Mouse (Mus musculus): ENCODE measurements around the gene Trit1. TPM values are rescaled to one million over a fixed set of nuclear protein-coding genes. Genes with fewer than 3 reads are reported as not detected.

The Trit1 gene
- polyA plus RNA-seq, 2 experiments = 15.0 to 20.1 TPM

DNA sequence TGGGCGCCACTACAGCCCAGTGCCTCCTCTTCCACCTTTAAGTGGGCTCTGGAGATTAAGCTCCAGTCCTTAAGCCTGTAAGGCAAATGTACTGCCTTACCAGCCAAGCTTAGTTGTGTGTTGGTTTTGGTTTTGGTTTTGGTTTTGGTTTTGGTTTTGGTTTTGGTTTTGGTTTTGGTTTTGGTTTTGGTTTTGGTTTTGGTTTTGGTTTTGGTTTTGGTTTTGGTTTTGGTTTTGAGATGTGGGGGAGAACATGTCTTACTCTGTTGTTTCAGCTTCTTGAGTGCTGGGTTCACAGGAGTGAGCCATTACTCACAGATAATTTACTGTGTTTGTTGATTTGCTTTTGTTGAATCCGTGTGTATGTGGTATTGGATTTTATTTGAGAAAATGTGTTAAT is 68.9 kb downstream of the Trit1 start:
- no peak for TF ChIP-seq POLR2A (IDR thresholded peaks at IDR 0.05; ENCODE audit: borderline replicate concordance, extremely low read depth, insufficient read depth, insufficient read length)
- Histone ChIP-seq H3K27me3 (ENCODE audit: control insufficient read depth, insufficient read depth, low read length) (no peaks in the 10 kb centered on the region), H3K9me3 (ENCODE audit: control insufficient read depth, low read length) (no peaks in the 10 kb centered on the region), H3K36me3 (ENCODE audit: control insufficient read depth, insufficient read depth, low read length) (no peaks in the 10 kb centered on the region), H3K4me2 (replicated peaks; ENCODE audit: low read depth, low read length, severe bottlenecking) (no peak overlapping the region), H3K4me3 (replicated peaks; ENCODE audit: low read length) (no peak overlapping the region), H3K4me1 (ENCODE audit: control insufficient read depth, insufficient read depth, low read length) (no peaks in the 10 kb centered on the region), H3K27ac (replicated peaks; ENCODE audit: low read depth, low read length) (no peak overlapping the region), H3K9ac (ENCODE audit: low read depth, low read length, severe bottlenecking) (no peak overlapping the region)
- ATAC-seq (ENCODE audit: low FRiP score, low read depth) (no peak), DNase-seq (ENCODE audit: low spot score) (no peak)
- 73% methylated on average over 2 of the region's 2 CpGs for WGBS

DNA sequence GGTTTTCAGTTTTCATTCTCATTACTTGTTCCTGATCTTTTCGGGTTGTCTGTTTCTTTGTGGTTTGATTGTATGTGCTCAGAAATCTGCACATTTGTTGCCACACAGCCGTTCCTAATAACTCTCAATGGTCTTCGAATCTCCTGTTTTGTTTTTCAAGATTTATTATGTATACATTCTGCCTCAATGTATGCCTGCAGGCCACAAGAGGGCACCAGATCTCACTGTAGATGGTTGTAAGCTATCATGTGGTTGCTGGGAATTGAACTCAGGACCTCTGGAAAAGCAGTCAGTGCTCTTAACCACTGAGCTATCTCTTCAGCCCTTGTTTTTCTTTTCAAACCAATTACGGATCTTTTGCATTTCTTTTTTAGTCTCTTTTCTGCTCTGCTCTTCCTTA is 70.0 kb downstream of the Trit1 start:
- Histone ChIP-seq H3K27me3 (ENCODE audit: control insufficient read depth, insufficient read depth, low read length) (no peaks in the 10 kb centered on the region), H3K27ac (replicated peaks; ENCODE audit: low read depth, low read length) (no peak overlapping the region), H3K9ac (ENCODE audit: low read depth, low read length, severe bottlenecking) (no peak overlapping the region), H3K4me1 (ENCODE audit: control insufficient read depth, insufficient read depth, low read length) (no peaks in the 10 kb centered on the region), H3K4me2 (replicated peaks; ENCODE audit: low read depth, low read length, severe bottlenecking) (no peak overlapping the region), H3K36me3 (ENCODE audit: control insufficient read depth, insufficient read depth, low read length) (no peaks in the 10 kb centered on the region), H3K4me3 (replicated peaks; ENCODE audit: low read length) (no peak overlapping the region), H3K9me3 (ENCODE audit: control insufficient read depth, low read length) (no peaks in the 10 kb centered on the region)
- ATAC-seq (ENCODE audit: low FRiP score, low read depth) = no peak
- 89% methylated on average over 4 of the region's 4 CpGs for WGBS
- no peak for DNase-seq (ENCODE audit: low spot score)
- TF ChIP-seq POLR2A (IDR thresholded peaks at IDR 0.05; ENCODE audit: borderline replicate concordance, extremely low read depth, insufficient read depth, insufficient read length) = no peak

- Histone ChIP-seq H3K27me3 (ENCODE audit: control insufficient read depth, insufficient read depth, low read length) (no peaks in the 10 kb centered on the region), H3K9ac (ENCODE audit: low read depth, low read length, severe bottlenecking) (no peak overlapping the region), H3K36me3 (ENCODE audit: control insufficient read depth, insufficient read depth, low read length) (no peaks in the 10 kb centered on the region), H3K4me2 (replicated peaks; ENCODE audit: low read depth, low read length, severe bottlenecking) (no peak overlapping the region), H3K4me1 (ENCODE audit: control insufficient read depth, insufficient read depth, low read length) (no peaks in the 10 kb centered on the region), H3K9me3 (ENCODE audit: control insufficient read depth, low read length) (no peaks in the 10 kb centered on the region), H3K4me3 (replicated peaks; ENCODE audit: low read length) (no peak overlapping the region), H3K27ac (replicated peaks; ENCODE audit: low read depth, low read length) (no peak overlapping the region)
- DNase-seq (ENCODE audit: low spot score) (no peak), ATAC-seq (ENCODE audit: low FRiP score, low read depth) (peak; percentile 12; the same call in 1 of the 2 replicates)
- no peak for TF ChIP-seq POLR2A (IDR thresholded peaks at IDR 0.05; ENCODE audit: borderline replicate concordance, extremely low read depth, insufficient read depth, insufficient read length)
- WGBS = 67% methylated on average over 5 of the region's 5 CpGs
Observed at GRCm38 (mm10) chr4:123092621-123093020, 76.2 kb downstream of the Trit1 start.

DNA sequence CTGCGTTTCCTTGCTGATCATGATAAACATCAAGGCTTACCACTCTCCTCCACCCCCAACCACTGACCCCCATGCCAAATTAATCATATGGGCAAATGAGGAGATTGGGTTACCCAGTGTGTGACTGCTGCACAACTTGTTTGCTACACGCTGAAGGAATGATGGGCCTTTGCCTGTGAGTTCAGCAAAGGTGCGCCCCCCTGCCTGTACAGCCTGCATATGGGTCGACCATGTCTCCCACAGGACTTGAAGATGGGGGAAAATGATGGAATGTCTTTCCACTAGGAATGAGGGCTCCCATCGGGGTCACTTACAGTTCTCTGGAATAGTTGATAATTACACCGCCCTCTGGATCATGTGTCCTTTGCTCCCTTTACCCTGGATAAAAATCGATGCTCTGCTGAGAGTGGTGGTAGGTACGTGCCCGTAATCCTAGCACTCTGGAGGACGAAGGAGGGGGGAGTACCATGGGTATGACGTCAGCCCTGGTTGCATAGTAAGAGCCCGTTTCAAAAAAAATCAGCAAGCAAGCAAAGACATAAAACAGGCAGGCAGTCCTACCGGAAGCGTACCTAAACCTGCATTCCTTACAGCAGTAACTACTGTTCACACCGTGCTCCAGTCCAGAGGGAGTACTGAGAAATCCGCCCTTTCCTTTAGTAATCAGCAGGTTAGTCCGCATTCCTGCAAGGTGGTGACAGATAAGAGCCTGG is 76.8 kb downstream of the Trit1 start:
- DNase-seq (ENCODE audit: low spot score) (peak; percentile 60), ATAC-seq (ENCODE audit: low FRiP score, low read depth) (peak; percentile 70; the same call in 1 of the 2 replicates)
- 44% methylated on average over 17 of the region's 17 CpGs for WGBS
- TF ChIP-seq POLR2A (IDR thresholded peaks at IDR 0.05; ENCODE audit: borderline replicate concordance, extremely low read depth, insufficient read depth, insufficient read length) = no peak
- Histone ChIP-seq H3K9me3 (ENCODE audit: control insufficient read depth, low read length) (no peaks in the 10 kb centered on the region), H3K9ac (ENCODE audit: low read depth, low read length, severe bottlenecking) (no peak overlapping the region), H3K36me3 (ENCODE audit: control insufficient read depth, insufficient read depth, low read length) (no peaks in the 10 kb centered on the region), H3K27ac (replicated peaks; ENCODE audit: low read depth, low read length) (no peak overlapping the region), H3K4me3 (replicated peaks; ENCODE audit: low read length) (no peak overlapping the region), H3K4me2 (replicated peaks; ENCODE audit: low read depth, low read length, severe bottlenecking) (peak overlapping the region; percentile 8; the same call in 1 of the 2 replicates), H3K27me3 (ENCODE audit: control insufficient read depth, insufficient read depth, low read length) (no peaks in the 10 kb centered on the region), H3K4me1 (ENCODE audit: control insufficient read depth, insufficient read depth, low read length) (no peaks in the 10 kb centered on the region)

GRCm38 (mm10) chr4:123093869-123094268 is 77.5 kb downstream of the Trit1 start:
- no peaks in the 10 kb centered on the region for H3K27me3 ChIP-seq (ENCODE audit: control insufficient read depth, insufficient read depth, low read length)
- no peaks in the 10 kb centered on the region for H3K4me1 ChIP-seq (ENCODE audit: control insufficient read depth, insufficient read depth, low read length)
- H3K4me2 ChIP-seq (replicated peaks; ENCODE audit: low read depth, low read length, severe bottlenecking) = no peak overlapping the region
- TF ChIP-seq POLR2A (IDR thresholded peaks at IDR 0.05; ENCODE audit: borderline replicate concordance, extremely low read depth, insufficient read depth, insufficient read length) = no peak
- ATAC-seq (ENCODE audit: low FRiP score, low read depth) = no peak
- WGBS = 56% methylated on average over 9 of the region's 9 CpGs
- H3K9me3 ChIP-seq (ENCODE audit: control insufficient read depth, low read length) = no peaks in the 10 kb centered on the region
- no peak overlapping the region for H3K27ac ChIP-seq (replicated peaks; ENCODE audit: low read depth, low read length)
- no peak overlapping the region for H3K4me3 ChIP-seq (replicated peaks; ENCODE audit: low read length)
- no peak for DNase-seq (ENCODE audit: low spot score)
- H3K9ac ChIP-seq (ENCODE audit: low read depth, low read length, severe bottlenecking) = no peak overlapping the region
- no peaks in the 10 kb centered on the region for H3K36me3 ChIP-seq (ENCODE audit: control insufficient read depth, insufficient read depth, low read length)

Other genes with a start within 250 kb of the Trit1 start
- 58.1 and 68.8 TPM in 2 replicates for gene Ppt1, start 180.4 kb upstream of the Trit1 start, polyA plus RNA-seq (2012; rRNA removed)
- gene Ppt1, start 180.4 kb upstream of the Trit1 start, polyA plus RNA-seq (2014; fragmentation: Nextera tagmentation; extraction: Ambion mirVana) = 76.0 and 79.5 TPM in 2 replicates
- 86.6 and 95.8 TPM in 2 replicates for gene Cap1, start 130.5 kb upstream of the Trit1 start, polyA plus RNA-seq (2012; rRNA removed)
- 68.0 and 73.5 TPM in 2 replicates for gene Cap1, start 130.5 kb upstream of the Trit1 start, polyA plus RNA-seq (2014; fragmentation: Nextera tagmentation; extraction: Ambion mirVana)
- gene Mfsd2a, start 55.4 kb upstream of the Trit1 start, polyA plus RNA-seq (2012; rRNA removed) = 13.1 and 16.4 TPM in 2 replicates
- 9.1 and 9.3 TPM in 2 replicates for gene Mfsd2a, start 55.4 kb upstream of the Trit1 start, polyA plus RNA-seq (2014; fragmentation: Nextera tagmentation; extraction: Ambion mirVana)
- gene Mycl, start 20.9 kb upstream of the Trit1 start, polyA plus RNA-seq (2012; rRNA removed) = 24.6 and 26.2 TPM in 2 replicates
- gene Mycl, start 20.9 kb upstream of the Trit1 start, polyA plus RNA-seq (2014; fragmentation: Nextera tagmentation; extraction: Ambion mirVana) = 39.2 and 41.1 TPM in 2 replicates
- gene Bmp8b, start 88.6 kb downstream of the Trit1 start, polyA plus RNA-seq (2012; rRNA removed) = 1.5 and 1.9 TPM in 2 replicates
- gene Bmp8b, start 88.6 kb downstream of the Trit1 start, polyA plus RNA-seq (2014; fragmentation: Nextera tagmentation; extraction: Ambion mirVana) = 0.93 and 1.3 TPM in 2 replicates
- gene Oxct2b, start 99.7 kb downstream of the Trit1 start, polyA plus RNA-seq (2012; rRNA removed) = 0.35 and 0.41 TPM in 2 replicates
- gene Oxct2b, start 99.7 kb downstream of the Trit1 start, polyA plus RNA-seq (2014; fragmentation: Nextera tagmentation; extraction: Ambion mirVana) = 0.33 TPM in 1 of 2 replicates, not detected in the other
- 46.0 and 57.6 TPM in 2 replicates for gene Ppie, start 123.4 kb downstream of the Trit1 start, polyA plus RNA-seq (2012; rRNA removed)
- 93.9 and 96.4 TPM in 2 replicates for gene Ppie, start 123.4 kb downstream of the Trit1 start, polyA plus RNA-seq (2014; fragmentation: Nextera tagmentation; extraction: Ambion mirVana)
- 0.12 and 0.34 TPM in 2 replicates for gene Hpcal4, start 166.6 kb downstream of the Trit1 start, polyA plus RNA-seq (2012; rRNA removed)
- gene Hpcal4, start 166.6 kb downstream of the Trit1 start, polyA plus RNA-seq (2014; fragmentation: Nextera tagmentation; extraction: Ambion mirVana) = 0.26 and 1.1 TPM in 2 replicates
- gene Nt5c1a, start 184.9 kb downstream of the Trit1 start, polyA plus RNA-seq (2012; rRNA removed) = 0.05 TPM in 1 of 2 replicates, not detected in the other
- not detected in 2 replicates for gene Nt5c1a, start 184.9 kb downstream of the Trit1 start, polyA plus RNA-seq (2014; fragmentation: Nextera tagmentation; extraction: Ambion mirVana)
- 8.9 and 11.1 TPM in 2 replicates for gene Heyl, start 217.0 kb downstream of the Trit1 start, polyA plus RNA-seq (2012; rRNA removed)
- 9.6 and 13.2 TPM in 2 replicates for gene Heyl, start 217.0 kb downstream of the Trit1 start, polyA plus RNA-seq (2014; fragmentation: Nextera tagmentation; extraction: Ambion mirVana)
- gene Pabpc4, start 245.8 kb downstream of the Trit1 start, polyA plus RNA-seq (2012; rRNA removed) = 147 and 207 TPM in 2 replicates
- gene Pabpc4, start 245.8 kb downstream of the Trit1 start, polyA plus RNA-seq (2014; fragmentation: Nextera tagmentation; extraction: Ambion mirVana) = 57.2 and 59.1 TPM in 2 replicates